Mouse (Mus musculus) spleen, adult 12 weeks (tissue): ENCODE results near the gene Rnf40.
"Not testable (repeated sequence)": the region's sequence is repeated elsewhere in the genome, so short reads cannot be mapped to it uniquely, and the experiment has no call there.

Source experiments
- DNase-seq: peaks from one replicate; pipeline ENCODE4 v3.0.0; 2022; ENCODE audit warnings: low spot score

The Rnf40 gene

DNA sequence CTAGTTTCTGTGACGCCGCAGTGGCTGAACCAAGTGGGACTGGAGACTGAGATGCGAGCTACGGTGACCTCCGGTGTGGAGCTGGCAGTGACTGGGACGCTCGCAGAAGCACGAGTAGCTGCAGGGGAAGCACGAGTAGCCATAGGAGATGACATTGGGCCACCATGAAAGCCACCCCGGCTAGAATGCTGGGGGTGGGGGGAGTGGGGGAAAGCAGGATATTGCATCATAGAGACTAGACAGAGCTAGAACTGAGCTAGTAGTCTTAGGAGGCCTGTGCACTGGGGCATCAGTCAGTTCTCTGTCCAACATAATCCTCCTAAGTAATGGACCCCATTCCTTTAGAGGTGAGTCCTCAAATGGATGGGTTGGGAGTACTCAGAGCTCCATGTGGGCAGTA is 15.7 kb downstream of the Rnf40 start:
- no peak for DNase-seq

DNA sequence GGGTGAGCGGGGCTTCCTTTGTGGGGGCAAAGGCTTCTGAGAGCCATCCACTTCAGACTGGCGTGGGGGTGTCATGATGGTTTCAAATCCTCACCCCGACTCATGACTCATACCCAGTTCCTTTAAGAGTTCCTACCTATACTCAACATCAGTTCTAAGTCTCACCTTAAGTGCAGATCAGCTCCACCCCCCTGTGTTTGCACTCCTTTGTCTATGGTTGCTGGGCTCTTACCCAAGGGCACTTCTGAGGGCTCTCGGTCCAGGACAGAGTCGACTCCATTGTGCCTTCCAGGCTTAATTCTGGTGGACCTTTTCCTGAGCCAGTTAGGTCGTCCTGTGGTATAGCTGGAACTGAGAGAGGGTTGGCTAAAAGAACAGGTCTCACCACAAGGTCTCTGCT is 18.6 kb downstream of the Rnf40 start:
- DNase-seq: no peak

DNA sequence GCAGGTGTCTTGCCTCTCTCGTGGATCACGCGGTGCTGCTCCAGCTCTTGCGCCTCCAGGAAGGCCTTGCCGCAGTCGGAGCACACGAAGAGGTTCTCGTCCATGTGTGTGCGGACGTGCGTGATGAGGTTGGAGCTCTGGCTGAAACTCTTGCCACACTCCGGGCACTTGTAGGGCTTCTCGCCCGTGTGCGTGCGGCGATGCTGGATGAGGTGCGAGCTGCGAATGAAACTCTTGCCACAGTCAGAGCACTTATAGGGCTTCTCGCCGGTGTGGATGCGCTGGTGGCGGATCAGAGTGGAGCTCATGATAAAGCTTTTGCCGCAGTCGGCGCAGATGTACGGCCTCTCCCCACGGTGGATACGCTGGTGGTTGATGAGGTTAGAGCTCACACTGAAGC is 22.4 kb downstream of the Rnf40 start:
- DNase-seq: no peak

DNA sequence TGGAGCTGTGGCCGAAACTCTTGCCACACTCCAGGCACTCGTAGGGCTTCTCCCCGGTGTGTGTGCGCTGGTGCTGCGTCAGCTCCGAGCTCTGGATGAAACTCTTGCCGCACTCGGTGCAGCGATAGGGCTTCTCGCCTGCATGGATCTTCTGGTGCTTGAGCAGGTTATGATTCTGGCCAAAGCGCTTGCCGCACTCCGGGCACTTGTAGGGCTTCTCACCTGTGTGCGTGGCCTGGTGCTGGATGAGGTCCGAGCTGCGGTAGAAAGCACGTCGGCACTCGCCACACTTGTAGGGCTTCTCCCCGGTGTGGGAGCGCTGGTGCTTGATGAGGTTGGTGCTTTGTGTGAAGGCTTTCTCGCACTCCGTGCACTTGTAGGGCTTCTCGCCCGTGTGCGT is 23.0 kb downstream of the Rnf40 start:
- no peak for DNase-seq

DNA sequence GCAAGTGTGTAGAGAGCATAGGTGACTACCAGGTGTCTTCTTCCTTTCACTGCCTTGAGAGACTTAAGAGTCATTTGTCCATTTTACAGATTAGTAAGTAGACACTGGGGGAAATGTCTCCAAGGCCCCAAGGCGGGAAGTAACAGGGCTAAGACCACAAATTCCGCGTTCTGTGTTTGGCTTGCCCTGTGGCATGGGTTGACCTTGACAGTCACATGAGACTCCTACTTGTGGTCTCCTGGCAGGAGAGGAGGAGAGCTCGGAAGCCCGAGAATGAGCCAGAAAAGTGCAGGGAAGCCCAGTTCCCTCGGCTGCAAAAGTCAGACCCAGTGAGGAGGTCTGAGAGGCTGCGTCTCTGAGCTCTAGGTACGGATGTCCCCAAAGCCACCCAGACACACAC is 24.9 kb downstream of the Rnf40 start:
- no peak for DNase-seq

DNA sequence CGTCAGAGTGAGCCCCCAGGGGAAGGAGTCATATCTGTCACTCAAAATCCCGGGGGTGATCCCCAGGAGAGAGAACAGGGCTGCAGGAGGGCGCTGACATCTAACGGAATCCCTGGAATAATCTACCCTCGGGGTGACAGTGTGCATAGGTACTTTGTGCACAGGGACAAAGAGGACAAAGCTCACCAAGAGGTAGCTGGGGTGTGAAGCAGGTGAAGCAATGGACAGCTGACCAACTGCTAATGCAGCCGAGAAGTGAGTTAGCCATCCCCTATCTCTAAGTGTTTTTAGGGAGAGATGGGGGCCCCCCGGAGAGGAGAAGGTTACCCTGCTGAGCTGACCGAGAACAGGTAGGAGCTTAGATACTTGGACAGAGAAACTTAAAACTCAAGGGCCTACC is 25.5 kb downstream of the Rnf40 start:
- DNase-seq: no peak

DNA sequence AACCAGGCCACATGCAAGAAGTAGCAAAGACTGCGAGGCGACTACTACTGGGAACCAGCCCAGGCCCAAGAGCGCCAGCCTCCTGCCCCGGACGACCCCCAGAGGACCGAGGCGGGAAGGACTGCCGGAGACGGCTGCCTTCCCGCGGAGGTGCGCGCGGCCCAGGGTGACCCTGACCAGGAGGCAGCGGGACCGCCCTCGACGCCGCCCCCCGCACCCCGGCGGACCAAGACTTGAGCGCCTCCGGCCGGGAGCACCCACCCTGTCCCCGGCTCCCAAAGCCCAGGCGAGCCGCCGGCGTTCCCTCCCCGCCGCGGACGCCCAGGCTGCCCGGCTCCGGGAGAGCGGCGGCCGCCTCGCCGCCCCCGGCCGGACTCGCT is 25.9 kb downstream of the Rnf40 start:
- DNase-seq: peak; percentile 15

DNA sequence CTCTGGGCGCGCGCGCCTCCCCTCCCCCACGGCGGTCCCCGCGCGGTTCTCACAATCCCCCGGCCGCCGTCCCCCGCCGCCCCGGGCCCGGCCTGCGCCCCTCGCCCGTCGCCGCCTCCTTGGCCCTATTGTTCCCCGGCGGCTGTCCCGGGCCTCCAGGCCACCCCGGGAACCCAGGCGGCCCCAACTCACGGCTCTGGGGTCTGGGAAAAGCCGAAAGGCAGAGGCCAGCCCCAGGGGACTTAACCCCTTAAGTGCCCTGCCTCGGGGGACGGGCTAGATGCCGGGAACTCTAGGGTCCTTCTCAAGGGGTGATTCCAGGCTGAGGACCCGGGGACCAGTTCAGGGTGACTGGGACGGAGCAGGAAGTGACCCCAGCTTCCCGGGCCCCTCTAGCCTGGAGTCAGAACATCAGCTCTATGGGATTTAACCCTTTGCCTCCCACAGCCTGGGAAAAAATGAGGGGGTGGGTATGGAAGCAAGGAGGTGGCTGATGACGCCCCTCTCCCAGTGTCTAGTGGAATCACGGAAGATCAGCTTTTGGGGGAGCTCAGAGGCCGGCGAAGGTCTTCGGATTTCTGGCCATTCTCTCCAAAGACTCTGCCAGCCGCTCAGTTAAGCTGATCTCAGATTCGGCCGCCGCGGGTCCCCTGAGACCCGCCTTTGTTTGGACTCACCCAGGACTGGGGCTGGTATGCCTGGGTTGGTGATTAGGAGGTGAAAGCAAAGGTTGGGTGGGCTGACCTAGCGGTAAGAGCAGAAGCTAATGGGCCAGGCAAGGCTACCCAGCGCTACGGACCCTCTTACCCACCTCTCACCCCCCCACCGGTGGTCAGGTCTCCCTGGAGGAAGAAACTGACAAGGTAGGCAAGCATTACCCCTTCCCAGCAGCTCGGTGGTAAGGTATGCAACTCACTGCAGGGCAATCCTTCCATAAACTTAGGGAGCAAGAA is 26.6 kb downstream of the Rnf40 start, which contains the start of gene Zfp629:
TSS of gene Zfp629 (minus strand) at position 907 of the 953 bp plus-strand sequence.
- DNase-seq: no peak

DNA sequence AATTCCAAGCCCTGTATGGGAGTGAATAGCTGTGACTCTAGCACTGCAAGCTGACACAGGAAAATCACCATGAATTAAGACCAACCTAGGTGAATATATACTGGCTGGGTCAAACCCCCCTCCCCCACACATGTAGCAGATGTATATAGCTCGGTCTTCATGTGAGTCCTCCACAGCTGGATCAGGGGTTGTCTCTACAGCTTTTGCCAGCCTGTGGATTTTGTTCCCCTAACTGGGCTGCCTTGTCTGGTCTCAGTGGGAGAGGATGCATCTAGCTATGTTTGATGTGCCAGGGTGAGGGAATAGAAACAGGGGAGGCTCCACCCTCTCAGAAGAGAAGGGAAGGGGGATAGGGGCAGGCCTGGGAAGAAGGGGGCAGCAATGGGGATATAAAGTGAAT is 27.8 kb downstream of the Rnf40 start:
- no peak for DNase-seq

DNA sequence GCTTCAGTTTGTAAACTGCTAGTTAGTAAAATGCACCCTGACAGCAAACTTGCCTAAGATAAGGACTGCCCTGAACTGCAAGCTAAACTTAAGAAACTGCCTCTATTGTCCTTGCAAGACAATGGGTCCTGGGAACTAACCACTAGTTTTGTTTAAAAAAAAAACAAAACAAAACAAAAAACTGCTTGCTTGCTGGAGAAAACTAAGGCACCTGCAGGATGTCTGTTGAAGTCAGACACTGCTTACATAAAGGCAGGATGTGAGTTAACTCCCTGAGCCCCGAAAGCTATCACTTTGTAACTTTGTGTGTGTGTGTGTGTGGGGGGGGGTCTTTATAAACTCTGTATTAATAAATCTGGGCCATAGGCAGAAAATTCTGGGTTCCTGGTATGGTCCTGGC is 28.3 kb downstream of the Rnf40 start:
- no peak for DNase-seq

DNA sequence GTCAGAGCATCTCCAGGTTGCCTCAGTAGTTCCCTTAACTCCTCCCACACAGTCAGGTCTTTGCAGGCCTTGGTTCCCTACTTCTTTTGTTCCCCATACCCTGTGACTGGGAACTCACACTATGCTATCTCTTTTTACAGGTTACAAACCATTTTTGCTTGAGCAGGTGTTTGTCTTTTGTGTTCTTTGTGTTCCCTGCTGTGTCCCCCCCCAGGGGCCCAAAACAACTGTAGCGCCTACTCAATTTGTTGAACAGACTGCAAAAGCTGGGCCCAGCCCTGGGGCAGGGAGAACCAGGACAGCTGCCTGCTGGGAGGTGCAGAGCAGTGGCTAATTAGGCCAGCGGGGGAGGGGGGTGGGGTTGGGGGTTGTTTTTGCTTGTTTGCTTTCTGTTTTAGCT is 29.4 kb downstream of the Rnf40 start:
- DNase-seq: no peak

DNA sequence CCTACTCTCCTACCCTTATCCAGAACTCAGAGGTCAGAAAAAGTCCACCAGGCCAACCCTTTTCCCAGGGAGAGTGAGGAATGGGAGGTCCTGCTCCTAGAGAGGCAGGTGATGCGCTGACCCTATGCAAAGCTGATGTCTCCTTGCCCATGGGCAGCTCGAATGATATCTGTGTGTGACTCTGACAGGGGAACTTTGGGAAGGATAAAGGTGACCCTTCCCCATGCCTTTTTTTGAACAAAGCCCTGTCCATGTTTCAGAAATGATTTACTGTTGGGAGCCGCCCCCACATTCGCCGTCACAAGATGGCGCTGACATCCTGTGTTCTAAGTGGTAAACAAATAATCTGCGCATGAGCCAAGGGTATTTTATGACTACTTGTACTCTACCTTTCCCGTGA is 29.8 kb downstream of the Rnf40 start:
- not testable (repeated sequence) for DNase-seq

DNA sequence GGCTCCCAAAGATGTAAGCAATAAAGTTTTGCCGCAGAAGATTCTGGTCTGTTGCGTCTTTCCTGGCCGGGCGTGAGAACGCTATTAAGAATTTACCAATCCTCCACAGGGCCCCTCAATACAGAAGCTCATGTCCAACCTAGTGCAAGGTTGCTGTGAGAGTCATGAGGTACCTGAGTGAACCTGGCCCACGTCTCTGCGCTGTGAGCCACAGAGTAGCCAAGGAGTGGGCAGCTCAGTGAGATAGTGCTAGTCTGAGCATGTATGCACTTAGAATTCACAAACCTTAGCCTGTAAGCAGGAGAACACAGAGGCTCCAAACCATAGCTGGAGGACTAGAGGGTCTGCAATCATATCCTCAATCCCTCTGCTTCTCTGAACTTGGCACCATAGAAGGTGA is 37.5 kb downstream of the Rnf40 start:
- DNase-seq: no peak

DNA sequence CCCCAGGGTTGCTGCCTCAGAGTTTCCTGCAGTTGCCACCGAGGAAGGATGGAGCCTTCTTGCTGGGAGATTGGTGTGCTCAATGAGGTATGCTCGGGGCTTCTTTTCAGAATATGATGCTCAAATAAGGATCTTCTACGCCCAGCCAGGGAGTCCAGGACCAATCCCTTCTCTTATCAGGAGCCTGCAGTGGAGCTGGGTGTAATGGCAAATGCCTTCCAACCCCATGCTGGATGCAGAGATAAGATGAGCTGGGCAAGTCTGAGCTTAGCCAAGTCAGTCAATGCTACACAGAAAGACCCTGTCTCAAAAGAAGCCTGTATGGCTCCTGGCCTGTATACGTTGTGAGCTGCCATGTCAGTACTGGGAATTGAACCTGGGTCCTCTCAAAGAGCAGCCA is 37.9 kb downstream of the Rnf40 start:
- DNase-seq: peak; percentile 42

DNA sequence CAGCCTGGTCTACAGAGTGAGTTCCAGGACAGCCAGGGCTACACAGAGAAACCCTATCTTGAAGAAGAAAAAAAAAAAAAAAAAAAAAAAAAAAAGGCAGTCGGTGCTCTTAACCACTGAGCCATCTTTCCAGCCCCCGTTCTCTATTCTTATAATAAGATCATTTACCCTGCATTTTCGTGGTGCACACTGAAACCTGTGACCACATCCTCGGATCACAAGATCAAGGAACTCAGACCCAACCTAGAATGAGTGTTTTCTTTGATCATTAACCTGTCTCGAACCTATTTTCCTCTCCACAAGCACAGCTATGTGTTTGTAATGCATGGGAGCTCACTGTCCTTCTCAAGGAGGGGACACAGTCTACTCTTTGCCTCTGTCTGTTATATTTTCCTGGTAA is 40.1 kb downstream of the Rnf40 start:
- DNase-seq: no peak

DNA sequence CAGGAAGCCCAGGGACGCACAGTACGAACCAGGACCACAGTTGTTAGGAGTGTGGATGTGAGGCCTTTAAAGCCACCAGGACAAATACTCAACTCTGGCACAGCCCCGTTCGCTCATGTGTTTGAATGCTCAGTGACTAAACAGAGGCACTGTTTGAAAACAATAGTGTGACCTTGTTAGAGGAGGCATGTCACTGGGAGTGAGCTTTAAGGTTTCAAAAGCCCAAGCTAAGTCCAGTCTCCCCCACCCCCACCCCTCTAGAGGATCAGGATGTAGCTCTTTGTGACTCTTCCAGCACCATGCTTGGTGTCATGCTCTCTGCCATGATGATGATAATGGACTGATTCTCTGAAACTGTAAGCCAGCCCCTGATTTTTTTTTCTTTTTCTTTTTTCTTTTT is 42.8 kb downstream of the Rnf40 start:
- DNase-seq: no peak

DNA sequence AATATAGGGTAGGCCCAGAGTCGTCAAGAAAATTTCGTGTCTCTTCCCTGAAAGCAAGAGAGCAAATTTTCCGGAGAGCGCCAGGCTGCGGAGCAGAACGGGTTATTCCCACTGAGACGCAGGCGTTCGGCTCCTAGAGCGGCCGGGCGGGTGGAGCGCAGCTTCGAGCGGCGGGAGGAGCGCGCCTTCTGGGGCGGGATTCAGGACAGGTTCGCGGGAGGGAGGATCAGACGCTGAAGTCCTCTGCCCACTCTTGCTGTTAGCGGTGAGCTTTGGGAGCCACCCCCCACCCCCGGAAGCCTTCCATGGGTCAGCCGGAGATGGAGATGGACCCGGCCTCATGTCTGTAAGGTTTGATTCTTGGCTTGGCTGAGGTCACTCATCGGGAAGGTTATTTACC is 48.4 kb downstream of the Rnf40 start:
- DNase-seq: no peak

DNA sequence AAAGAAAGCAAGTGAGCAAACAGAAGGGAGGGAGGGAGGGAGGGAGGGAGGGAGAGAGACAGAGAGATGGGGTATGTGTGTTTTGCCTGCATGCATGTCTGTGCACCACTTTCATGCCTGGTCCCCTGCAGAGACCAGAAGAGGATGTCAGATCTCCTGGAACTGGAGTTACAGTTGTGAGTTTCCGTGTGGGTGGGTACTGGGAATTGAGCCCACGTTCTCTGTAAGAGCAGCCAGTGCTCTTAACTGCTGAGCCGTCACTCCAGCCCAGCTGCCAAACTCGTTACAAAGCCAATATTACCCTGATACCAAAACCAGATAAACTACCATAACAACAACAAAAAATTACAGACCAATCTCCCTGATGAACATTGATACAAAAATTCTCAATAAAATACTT is 52.7 kb downstream of the Rnf40 start:
- DNase-seq: no peak

DNA sequence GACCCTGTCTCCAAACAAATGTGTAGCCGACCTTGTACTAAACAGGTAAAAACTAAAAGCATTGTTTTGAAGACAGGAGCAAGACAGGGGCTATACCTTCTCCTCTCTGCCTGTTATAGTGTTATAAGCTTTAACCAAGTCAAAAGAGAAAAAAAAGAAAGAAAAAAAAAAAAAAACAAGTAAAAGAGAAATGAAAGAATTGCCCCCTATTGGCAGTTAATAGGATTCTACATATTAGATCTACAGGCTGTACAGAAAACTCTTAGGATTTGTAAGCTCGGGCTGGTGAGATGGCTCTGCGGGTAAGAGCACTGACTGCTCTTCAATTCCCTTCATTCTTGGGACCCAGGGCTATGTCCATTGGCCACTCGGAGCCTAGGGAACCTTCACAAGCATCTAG is 53.7 kb downstream of the Rnf40 start:
- DNase-seq: no peak

DNA sequence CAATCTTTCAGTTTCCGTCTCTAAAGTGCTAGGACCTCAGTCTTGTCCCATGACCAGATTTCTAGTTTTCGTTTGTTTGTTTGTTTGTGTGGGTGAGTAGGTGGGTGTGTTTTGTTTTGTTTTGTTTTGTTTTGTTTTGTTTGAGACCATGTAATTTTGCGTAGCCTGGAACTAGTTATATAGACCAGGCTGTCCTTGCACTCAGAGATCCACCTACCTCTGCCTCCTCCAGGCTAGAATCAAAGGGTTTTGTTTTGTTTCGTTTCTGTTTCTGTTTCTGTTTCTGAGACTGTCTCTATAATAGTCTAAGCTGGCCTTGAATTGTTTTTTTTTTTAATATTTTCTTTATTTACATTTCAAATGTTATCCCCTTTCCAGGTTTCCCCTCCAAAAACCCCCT is 57.8 kb downstream of the Rnf40 start:
- DNase-seq: no peak

DNA sequence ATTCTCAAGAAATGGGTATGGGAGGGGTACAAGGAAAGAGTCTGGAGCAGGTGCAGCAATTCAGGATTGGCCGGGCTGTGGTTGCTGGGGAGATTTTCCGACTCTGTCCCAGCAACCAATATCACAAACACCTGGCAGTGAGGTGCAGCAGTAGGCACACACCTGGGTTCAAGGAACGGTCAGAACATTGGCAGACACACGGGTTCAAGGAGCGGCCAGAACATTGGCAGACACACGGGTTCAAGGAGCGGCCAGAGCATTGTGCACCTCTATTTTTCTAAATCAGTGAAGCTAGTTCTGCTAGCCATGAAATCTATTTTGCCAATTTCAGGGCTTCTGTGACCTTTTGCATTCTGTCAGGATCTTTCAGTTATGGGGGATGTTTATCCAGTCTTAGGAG is 59.0 kb downstream of the Rnf40 start:
- DNase-seq: not testable (repeated sequence)

DNA sequence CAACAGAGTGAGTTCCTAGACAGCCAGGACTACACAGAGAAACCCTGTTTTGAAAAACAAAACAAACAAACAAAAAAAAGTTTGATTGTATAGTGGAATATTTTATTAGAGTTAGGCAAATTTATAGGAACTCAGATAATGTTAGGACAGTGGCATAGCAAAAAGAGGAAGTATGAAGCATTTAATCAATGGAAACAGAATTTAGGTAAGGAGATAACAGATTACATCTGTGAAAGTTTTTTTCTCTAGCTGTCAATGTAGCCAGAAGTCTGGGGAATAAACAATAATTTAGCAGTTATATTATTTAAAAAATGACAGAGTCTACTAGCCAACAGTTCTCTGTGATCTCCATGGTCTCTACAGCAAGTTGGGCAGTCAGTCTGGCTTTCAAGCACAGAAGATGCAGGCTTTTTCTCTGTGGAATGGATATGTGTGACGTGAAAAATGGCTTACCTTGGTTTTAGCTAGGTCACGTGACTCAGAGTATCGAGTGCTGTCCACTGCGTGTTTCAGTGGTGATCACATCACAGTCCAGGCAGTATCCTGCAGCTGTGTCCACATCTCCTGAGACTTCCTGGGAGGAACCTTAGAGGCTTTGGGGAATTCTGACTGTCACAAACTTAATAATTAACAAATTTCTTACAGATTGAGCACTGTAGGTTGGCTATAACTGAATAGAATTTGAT is 60.1 kb downstream of the Rnf40 start:
- DNase-seq: no peak

DNA sequence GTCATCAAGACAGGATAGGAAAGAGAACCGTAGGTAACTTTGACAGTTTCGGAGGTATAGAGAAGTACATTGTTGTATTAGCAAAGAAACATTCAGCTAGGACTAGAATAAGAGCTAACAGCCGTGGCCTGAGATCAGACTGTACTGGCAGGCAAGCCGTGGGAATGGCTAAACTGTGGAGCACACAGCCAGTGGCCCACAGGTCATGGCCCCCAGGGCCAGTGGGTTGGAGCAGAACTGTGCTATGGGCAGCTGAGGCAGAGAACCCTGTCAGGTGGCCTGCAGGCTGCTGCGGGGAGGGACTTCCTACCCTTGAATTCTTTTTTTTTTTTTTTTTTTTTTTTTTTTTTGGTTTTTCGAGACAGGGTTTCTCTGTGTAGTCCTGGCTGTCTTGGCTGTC is 60.6 kb downstream of the Rnf40 start:
- no peak for DNase-seq

DNA sequence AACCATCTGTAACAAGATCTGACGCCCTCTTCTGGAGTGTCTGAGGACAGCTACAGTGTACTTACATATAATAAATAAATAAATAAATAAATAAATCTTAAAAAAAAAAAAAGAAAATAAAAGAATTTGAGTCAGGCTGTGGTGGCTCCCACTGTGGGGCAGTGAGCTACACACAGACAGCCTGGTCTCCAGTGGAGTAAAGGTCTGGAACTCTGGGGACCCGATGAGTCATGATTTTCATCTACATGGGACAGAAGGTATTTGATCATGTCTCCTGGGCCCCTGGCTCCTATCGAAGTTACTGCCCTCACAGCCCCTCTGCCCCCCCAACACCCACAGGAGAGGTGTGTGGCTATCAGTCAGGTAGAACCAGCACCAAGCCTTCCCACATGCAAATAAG is 63.1 kb downstream of the Rnf40 start:
- DNase-seq: no peak
